Mouse (Mus musculus): Measurements from ENCODE around the gene Foxn2. TPM values are rescaled to one million over a fixed set of nuclear protein-coding genes. Genes with fewer than 3 reads are reported as not detected.
A peak's percentile ranks its signal among the peaks of the same experiment; 100 is the strongest.
"Not testable (repeated sequence)": the region's sequence is repeated elsewhere in the genome, so short reads cannot be mapped to it uniquely, and the experiment has no call there.

Foxn2 gene
- polyA plus RNA-seq, 1 experiment from 2014 or later = 12.2 TPM

GRCm38 (mm10) chr17:88436749-88437148 is 3.8 kb upstream of the Foxn2 start:
- H3K36me3 ChIP-seq (ENCODE audit: control insufficient read depth, insufficient read depth, low read length); H3K4me1 ChIP-seq (ENCODE audit: control insufficient read depth, insufficient read depth, low read length); H3K4me3 ChIP-seq (ENCODE audit: low read length); H3K27ac ChIP-seq (ENCODE audit: low read depth, low read length); H3K9me3 ChIP-seq (ENCODE audit: control insufficient read depth, low read length); ATAC-seq (ENCODE audit: low FRiP score, low TSS enrichment); H3K27me3 ChIP-seq (ENCODE audit: control insufficient read depth, insufficient read depth, low read length); H3K9ac ChIP-seq (ENCODE audit: low read depth, low read length); H3K4me2 ChIP-seq (replicated peaks; ENCODE audit: low read depth, low read length): not testable (repeated sequence)
- WGBS = 98% methylated on average over 5 of the region's 5 CpGs

- Histone ChIP-seq H3K9me3 (ENCODE audit: control insufficient read depth, low read length) (no peaks in the 10 kb centered on the region), H3K36me3 (ENCODE audit: control insufficient read depth, insufficient read depth, low read length) (no peaks in the 10 kb centered on the region), H3K4me3 (ENCODE audit: low read length) (no peak overlapping the region), H3K27me3 (ENCODE audit: control insufficient read depth, insufficient read depth, low read length) (no peaks in the 10 kb centered on the region), H3K4me2 (replicated peaks; ENCODE audit: low read depth, low read length) (no peak overlapping the region), H3K4me1 (ENCODE audit: control insufficient read depth, insufficient read depth, low read length) (no peaks in the 10 kb centered on the region), H3K27ac (ENCODE audit: low read depth, low read length) (no peak overlapping the region), H3K9ac (ENCODE audit: low read depth, low read length) (no peak overlapping the region)
- no peak for ATAC-seq (ENCODE audit: low FRiP score, low TSS enrichment)
- 92% methylated on average over 1 of the region's 1 CpGs for WGBS
These were observed 3.1 kb upstream of the Foxn2 start for GRCm38 (mm10) chr17:88437391-88437790.

- no peaks in the 10 kb centered on the region for H3K9me3 ChIP-seq (ENCODE audit: control insufficient read depth, low read length)
- H3K27ac ChIP-seq (ENCODE audit: low read depth, low read length) = no peak overlapping the region; the same call in 1 of the 2 replicates
- 86% methylated on average over 12 of the region's 12 CpGs for WGBS
- H3K36me3 ChIP-seq (ENCODE audit: control insufficient read depth, insufficient read depth, low read length) = no peaks in the 10 kb centered on the region
- peak overlapping the region; percentile 42 for H3K4me2 ChIP-seq (replicated peaks; ENCODE audit: low read depth, low read length)
- ATAC-seq (ENCODE audit: low FRiP score, low TSS enrichment) = no peak
- no peaks in the 10 kb centered on the region for H3K27me3 ChIP-seq (ENCODE audit: control insufficient read depth, insufficient read depth, low read length)
- H3K4me3 ChIP-seq (ENCODE audit: low read length) = peak overlapping the region; percentile 92
- H3K4me1 ChIP-seq (ENCODE audit: control insufficient read depth, insufficient read depth, low read length) = no peaks in the 10 kb centered on the region
- peak overlapping the region; percentile 60; the same call in 1 of the 2 replicates for H3K9ac ChIP-seq (ENCODE audit: low read depth, low read length)
These were observed 918 bp upstream of the Foxn2 start for GRCm38 (mm10) chr17:88439536-88440050.

GRCm38 (mm10) chr17:88441001-88441431 is 505 bp downstream of the Foxn2 start:
- Histone ChIP-seq H3K27me3 (ENCODE audit: control insufficient read depth, insufficient read depth, low read length) (no peaks in the 10 kb centered on the region), H3K36me3 (ENCODE audit: control insufficient read depth, insufficient read depth, low read length) (no peaks in the 10 kb centered on the region), H3K4me3 (ENCODE audit: low read length) (peak overlapping the region; percentile 92), H3K9me3 (ENCODE audit: control insufficient read depth, low read length) (no peaks in the 10 kb centered on the region), H3K4me2 (replicated peaks; ENCODE audit: low read depth, low read length) (peak overlapping the region; percentile 42), H3K9ac (ENCODE audit: low read depth, low read length) (peak overlapping the region; percentile 93), H3K4me1 (ENCODE audit: control insufficient read depth, insufficient read depth, low read length) (no peaks in the 10 kb centered on the region), H3K27ac (ENCODE audit: low read depth, low read length) (peak overlapping the region; percentile 88)
- WGBS = under 1% methylated on average over 25 of the region's 55 CpGs
- ATAC-seq (ENCODE audit: low FRiP score, low TSS enrichment) = peak; percentile 62

GRCm38 (mm10) chr17:88441432-88442174 is 1.1 kb downstream of the Foxn2 start:
- H3K36me3 ChIP-seq (ENCODE audit: control insufficient read depth, insufficient read depth, low read length) = no peaks in the 10 kb centered on the region
- peak overlapping the region; percentile 88 for H3K27ac ChIP-seq (ENCODE audit: low read depth, low read length)
- no peaks in the 10 kb centered on the region for H3K9me3 ChIP-seq (ENCODE audit: control insufficient read depth, low read length)
- H3K4me3 ChIP-seq (ENCODE audit: low read length) = peak overlapping the region; percentile 92
- H3K9ac ChIP-seq (ENCODE audit: low read depth, low read length) = peak overlapping the region; percentile 93
- WGBS = under 1% methylated on average over 48 of the region's 48 CpGs
- H3K4me2 ChIP-seq (replicated peaks; ENCODE audit: low read depth, low read length) = peak overlapping the region; percentile 42
- no peaks in the 10 kb centered on the region for H3K27me3 ChIP-seq (ENCODE audit: control insufficient read depth, insufficient read depth, low read length)
- peak; percentile 84 for ATAC-seq (ENCODE audit: low FRiP score, low TSS enrichment)
- no peaks in the 10 kb centered on the region for H3K4me1 ChIP-seq (ENCODE audit: control insufficient read depth, insufficient read depth, low read length)

- Histone ChIP-seq H3K4me2 (replicated peaks; ENCODE audit: low read depth, low read length) (peak overlapping the region; percentile 6; the same call in 1 of the 2 replicates), H3K27ac (ENCODE audit: low read depth, low read length) (no peak overlapping the region), H3K9me3 (ENCODE audit: control insufficient read depth, low read length) (no peaks in the 10 kb centered on the region), H3K36me3 (ENCODE audit: control insufficient read depth, insufficient read depth, low read length) (no peaks in the 10 kb centered on the region), H3K27me3 (ENCODE audit: control insufficient read depth, insufficient read depth, low read length) (no peaks in the 10 kb centered on the region), H3K9ac (ENCODE audit: low read depth, low read length) (no peak overlapping the region), H3K4me1 (ENCODE audit: control insufficient read depth, insufficient read depth, low read length) (no peaks in the 10 kb centered on the region), H3K4me3 (ENCODE audit: low read length) (no peak overlapping the region)
- 73% methylated on average over 6 of the region's 6 CpGs for WGBS
- no peak for ATAC-seq (ENCODE audit: low FRiP score, low TSS enrichment)
These were observed 2.1 kb downstream of the Foxn2 start for GRCm38 (mm10) chr17:88442661-88443060.

- Histone ChIP-seq H3K36me3 (ENCODE audit: control insufficient read depth, insufficient read depth, low read length) (no peaks in the 10 kb centered on the region), H3K4me3 (ENCODE audit: low read length) (no peak overlapping the region), H3K9me3 (ENCODE audit: control insufficient read depth, low read length) (no peaks in the 10 kb centered on the region), H3K4me1 (ENCODE audit: control insufficient read depth, insufficient read depth, low read length) (no peaks in the 10 kb centered on the region), H3K27me3 (ENCODE audit: control insufficient read depth, insufficient read depth, low read length) (no peaks in the 10 kb centered on the region), H3K4me2 (replicated peaks; ENCODE audit: low read depth, low read length) (no peak overlapping the region; the same call in 1 of the 2 replicates), H3K9ac (ENCODE audit: low read depth, low read length) (no peak overlapping the region), H3K27ac (ENCODE audit: low read depth, low read length) (no peak overlapping the region)
- 89% methylated on average over 6 of the region's 6 CpGs for WGBS
- ATAC-seq (ENCODE audit: low FRiP score, low TSS enrichment) = no peak
These were observed 2.7 kb downstream of the Foxn2 start for GRCm38 (mm10) chr17:88443186-88443585.

- H3K36me3 ChIP-seq (ENCODE audit: control insufficient read depth, insufficient read depth, low read length) = no peaks in the 10 kb centered on the region
- H3K9me3 ChIP-seq (ENCODE audit: control insufficient read depth, low read length) = no peaks in the 10 kb centered on the region
- H3K27ac ChIP-seq (ENCODE audit: low read depth, low read length) = no peak overlapping the region
- no peaks in the 10 kb centered on the region for H3K27me3 ChIP-seq (ENCODE audit: control insufficient read depth, insufficient read depth, low read length)
- no peak for ATAC-seq (ENCODE audit: low FRiP score, low TSS enrichment)
- 93% methylated on average over 3 of the region's 3 CpGs for WGBS
- 0 out of 2 replicates have a peak, but pooled peaks cover 2% of the 10 kb centered on the region for H3K4me1 ChIP-seq (ENCODE audit: control insufficient read depth, insufficient read depth, low read length)
- H3K9ac ChIP-seq (ENCODE audit: low read depth, low read length) = no peak overlapping the region
- H3K4me3 ChIP-seq (ENCODE audit: low read length) = no peak overlapping the region
- H3K4me2 ChIP-seq (replicated peaks; ENCODE audit: low read depth, low read length) = no peak overlapping the region
These were observed 17.6 kb downstream of the Foxn2 start for GRCm38 (mm10) chr17:88458079-88458478.

GRCm38 (mm10) chr17:88459516-88459915 is 19.0 kb downstream of the Foxn2 start:
- ATAC-seq (ENCODE audit: low FRiP score, low TSS enrichment) = no peak
- Histone ChIP-seq H3K4me2 (replicated peaks; ENCODE audit: low read depth, low read length) (no peak overlapping the region), H3K36me3 (ENCODE audit: control insufficient read depth, insufficient read depth, low read length) (no peaks in the 10 kb centered on the region), H3K4me3 (ENCODE audit: low read length) (no peak overlapping the region), H3K27ac (ENCODE audit: low read depth, low read length) (no peak overlapping the region), H3K27me3 (ENCODE audit: control insufficient read depth, insufficient read depth, low read length) (no peaks in the 10 kb centered on the region), H3K4me1 (ENCODE audit: control insufficient read depth, insufficient read depth, low read length) (0 out of 2 replicates have a peak, but pooled peaks cover 2% of the 10 kb centered on the region), H3K9me3 (ENCODE audit: control insufficient read depth, low read length) (no peaks in the 10 kb centered on the region), H3K9ac (ENCODE audit: low read depth, low read length) (no peak overlapping the region)
- WGBS = 72% methylated on average over 2 of the region's 2 CpGs

Data from kidney, embryonic 14.5 days (tissue).